Mouse (Mus musculus): ENCODE data around the gene Vps11. TPM values are rescaled to one million over a fixed set of nuclear protein-coding genes. Genes with fewer than 3 reads are reported as not detected.
"Not testable (repeated sequence)": the region's sequence is repeated elsewhere in the genome, so short reads cannot be mapped to it uniquely, and the experiment has no call there.

Gene Vps11
- total RNA-seq, 2 experiments from 2014 or later = 44.2 to 44.6 TPM

DNA sequence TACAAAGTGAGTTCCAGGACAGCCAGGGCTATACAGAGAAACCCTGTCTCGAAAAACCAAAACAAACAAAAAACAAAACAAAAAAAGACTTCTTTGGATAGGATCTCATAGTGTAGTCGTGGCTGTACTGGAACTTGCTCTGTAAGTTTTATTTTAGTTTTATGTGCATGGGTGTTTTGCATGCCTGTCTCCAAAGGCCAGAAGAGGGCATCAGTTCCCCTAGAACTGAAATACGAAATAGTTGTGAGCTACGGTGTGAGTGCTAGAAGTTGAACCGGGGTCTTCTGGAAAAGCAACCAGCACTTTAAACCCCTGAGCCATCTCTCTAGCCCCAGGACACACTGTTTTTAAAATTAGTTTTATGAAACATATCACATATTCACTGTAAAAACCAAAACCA is 22.9 kb downstream of the Vps11 start:
- DNase-seq (ENCODE audit: low spot score in 2 of 2) = no peak
- intact Hi-C loops (cut with DNase I) = no loop called here

DNA sequence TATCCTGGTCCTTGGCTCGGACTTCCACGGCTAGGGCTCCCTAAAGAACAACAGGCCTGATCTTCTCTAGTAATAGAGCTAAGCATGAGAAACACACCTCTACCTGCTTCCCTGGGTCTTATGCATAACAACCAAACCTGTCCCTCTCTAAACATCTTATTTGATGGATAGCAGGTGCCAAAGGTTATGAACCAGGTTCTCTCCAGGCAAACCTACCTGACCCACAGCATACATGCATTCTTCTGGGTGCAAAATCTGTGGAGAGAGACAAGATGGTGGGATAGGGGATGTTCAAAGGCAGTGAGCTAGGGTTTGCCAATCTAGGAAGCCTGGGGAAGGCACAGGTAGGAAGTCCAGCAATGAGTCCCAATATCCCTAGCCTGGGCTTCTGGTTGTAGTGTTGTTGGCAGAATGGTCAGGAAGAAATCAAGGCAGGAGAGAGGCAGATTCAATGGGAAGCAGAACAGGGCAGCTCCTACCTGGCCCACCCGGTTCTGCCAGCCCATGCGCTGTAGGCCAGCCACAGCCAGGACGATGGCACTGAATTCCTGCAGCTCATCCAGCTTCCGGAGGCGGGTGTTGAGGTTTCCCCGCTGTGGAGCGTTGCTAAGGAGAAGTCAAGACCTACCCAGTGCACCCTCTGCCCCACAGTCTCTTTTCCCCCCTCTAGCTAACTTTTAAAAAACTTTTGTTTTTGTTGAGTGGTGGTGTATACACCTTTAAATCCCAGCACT is 23.9 kb downstream of the Vps11 start:
- DNase-seq (ENCODE audit: low spot score in 2 of 2) = no peak
- intact Hi-C loops (cut with DNase I) = no loop called here

DNA sequence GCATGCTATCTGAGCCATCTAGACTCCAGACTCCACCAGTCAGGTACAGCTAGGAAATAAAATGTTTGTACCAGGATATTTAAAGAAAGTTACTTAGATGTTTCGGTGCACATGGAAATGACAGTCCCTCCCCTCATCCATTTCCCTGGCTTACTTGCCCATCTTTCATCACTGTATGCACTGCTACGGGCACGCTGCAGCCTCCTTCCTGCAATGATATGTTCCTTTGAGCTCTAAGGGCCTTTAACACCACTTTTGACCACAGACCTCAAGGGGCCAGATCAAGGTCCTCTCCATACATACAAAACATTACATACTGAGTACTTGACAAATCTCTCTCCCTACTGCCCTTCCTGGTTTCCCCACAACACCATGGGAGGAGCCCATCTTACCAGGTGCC is 24.5 kb downstream of the Vps11 start:
- no peak for DNase-seq (ENCODE audit: low spot score in 2 of 2)
- intact Hi-C loops (cut with DNase I) = no loop called here

DNA sequence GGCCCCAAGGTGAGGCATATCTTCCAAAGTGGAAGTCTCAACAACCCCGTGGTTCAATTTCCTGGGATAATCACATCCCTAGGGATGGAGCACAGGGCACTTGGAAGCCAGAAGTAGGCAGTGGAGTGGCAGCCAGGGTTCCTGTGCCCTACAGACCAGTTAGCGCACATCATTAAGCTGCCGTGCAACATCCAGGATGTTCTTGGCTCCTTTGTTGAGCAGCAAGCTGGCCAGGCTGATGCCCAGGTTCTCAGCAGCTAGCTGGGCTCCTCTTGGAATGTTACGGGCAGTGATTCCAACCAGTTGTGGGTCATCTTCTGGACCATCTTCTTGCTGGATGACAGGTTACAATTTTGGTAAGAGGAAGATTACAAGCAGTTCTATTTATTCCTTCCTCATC is 25.0 kb downstream of the Vps11 start:
- DNase-seq (ENCODE audit: low spot score in 2 of 2); intact Hi-C loops (cut with DNase I): not testable (repeated sequence)

DNA sequence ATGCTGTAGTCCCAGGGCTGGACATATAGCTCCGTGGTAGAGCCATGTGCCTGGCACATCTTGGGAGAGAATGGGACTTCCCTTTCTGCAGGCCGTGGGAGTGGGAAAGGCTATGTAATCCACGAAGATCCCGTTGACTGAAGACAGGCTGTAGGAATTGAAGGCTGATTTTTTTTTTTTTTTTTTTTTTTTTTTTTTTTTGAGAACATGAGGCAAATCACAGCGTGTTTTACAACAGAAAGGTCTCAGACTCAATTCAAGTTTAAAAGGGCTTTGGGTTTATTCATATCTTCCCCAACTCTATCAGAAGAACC is 25.4 kb downstream of the Vps11 start:
- intact Hi-C loops (cut with DNase I) = no loop called here
- no peak for DNase-seq (ENCODE audit: low spot score in 2 of 2)

DNA sequence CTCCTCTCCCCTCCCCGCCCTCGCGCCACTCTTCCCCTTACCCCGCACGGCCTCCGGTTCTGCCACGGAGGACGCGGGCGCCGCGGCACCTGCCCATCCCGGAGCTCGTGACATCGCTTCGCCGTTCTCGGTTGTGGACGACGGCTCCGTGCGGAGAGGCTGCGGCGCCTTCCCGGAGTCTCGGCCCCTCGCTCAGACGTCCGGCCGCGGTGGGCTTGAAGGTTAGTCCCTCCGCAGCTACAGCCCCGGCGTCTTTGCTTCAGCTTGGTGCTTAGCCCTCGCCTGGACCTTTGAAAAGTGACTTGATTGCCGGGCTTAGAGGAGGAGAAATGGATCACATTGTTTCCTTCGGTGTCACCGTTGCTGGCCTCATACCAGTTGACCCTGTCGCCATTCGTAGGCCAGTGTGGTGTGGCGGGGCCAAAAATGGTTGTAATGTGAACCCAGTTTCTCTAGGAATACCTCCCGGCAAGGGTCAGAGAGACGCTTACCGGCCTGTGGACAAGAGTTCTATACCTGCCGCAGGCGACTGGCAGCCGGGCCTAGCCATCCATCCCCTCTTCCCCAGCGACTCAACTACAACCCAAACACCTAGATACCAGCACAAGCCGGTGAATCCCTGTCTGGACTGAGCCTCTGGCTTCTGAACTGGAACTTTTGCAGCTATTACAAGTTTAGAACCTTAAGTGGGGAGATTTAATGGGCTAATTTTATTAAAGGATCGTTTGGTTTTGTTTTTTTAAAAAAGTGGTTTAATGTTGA is 26.0 kb downstream of the Vps11 start:
- intact Hi-C loops (cut with DNase I) = no loop called here
- DNase-seq (ENCODE audit: low spot score in 2 of 2) = peak in 1 of 2 experiments; percentile 24

DNA sequence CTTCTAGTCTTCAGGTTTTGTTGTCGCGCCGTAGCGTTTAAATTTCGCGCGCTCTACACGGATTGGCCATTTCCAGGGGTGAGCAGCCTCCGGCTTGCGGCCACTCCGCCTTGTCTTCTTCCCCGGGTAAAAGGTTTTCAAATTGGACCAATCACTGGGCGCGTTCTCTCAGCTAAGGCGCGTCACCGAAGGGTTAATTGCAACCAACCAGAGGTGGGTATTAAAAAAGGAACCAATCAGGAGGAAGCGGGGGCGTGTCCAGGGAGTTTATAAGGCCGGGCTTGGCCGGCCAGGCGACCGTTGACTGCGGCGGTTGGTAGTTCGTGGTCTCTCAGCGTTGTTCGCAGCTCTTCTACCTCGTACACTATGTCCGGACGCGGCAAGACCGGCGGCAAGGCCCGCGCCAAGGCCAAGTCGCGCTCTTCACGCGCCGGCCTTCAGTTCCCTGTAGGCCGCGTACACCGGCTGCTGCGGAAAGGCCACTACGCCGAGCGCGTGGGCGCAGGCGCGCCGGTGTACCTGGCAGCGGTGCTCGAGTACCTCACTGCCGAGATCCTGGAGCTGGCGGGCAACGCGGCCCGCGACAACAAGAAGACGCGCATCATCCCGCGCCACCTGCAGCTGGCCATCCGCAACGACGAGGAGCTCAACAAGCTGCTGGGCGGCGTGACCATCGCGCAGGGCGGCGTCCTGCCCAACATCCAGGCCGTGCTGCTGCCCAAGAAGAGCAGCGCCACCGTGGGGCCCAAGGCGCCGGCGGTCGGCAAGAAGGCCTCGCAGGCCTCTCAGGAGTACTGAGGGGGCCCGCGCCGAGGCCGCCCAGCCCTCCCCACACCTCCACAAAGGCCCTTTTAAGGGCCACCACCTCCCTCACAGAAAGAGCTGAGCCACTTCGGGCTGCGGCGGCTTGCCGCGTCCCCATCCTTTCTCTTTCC is 26.8 kb downstream of the Vps11 start, which contains the start of gene H2afx:
TSS of gene H2afx (plus strand) at position 299 of the 935 bp plus-strand sequence.
- peak; percentile 99 for DNase-seq (ENCODE audit: low spot score in 2 of 2)
- intact Hi-C loops (cut with DNase I) = no loop called here

DNA sequence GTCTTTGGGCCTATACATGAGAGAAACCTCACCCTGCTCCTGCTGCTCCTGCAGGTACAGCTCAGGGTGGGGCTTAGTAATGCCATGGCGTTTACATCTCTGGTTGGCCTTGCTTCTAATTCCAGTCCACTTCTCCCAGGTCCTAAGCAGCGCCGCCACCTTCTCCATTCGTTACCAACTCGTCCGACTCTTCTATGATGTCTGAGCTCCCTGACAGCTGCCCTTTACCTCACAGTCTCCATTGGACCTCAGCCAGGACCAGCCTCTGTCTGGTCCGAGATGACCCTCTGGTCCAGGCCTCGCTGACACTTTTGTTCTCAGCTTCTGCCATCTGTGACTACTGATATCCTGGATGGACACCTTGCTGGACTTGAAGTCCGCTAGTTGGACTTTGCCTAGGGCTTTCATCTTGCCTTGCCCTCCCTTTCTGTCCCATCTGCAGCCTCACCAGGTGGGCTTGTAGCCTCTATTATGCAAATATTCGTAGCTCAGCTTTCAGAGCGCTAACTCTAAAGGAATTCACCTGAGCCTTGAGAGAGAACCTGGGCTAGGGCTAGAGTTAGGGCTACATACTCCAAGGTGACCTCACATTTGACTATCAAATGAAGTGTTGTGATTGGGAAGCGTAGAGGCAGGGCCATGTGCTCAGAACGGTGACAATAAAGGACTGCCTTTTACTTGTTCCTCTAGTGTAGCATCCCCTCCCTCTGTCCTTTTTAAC is 28.4 kb downstream of the Vps11 start:
- intact Hi-C loops (cut with DNase I) = no loop called here
- no peak for DNase-seq (ENCODE audit: low spot score in 2 of 2)

DNA sequence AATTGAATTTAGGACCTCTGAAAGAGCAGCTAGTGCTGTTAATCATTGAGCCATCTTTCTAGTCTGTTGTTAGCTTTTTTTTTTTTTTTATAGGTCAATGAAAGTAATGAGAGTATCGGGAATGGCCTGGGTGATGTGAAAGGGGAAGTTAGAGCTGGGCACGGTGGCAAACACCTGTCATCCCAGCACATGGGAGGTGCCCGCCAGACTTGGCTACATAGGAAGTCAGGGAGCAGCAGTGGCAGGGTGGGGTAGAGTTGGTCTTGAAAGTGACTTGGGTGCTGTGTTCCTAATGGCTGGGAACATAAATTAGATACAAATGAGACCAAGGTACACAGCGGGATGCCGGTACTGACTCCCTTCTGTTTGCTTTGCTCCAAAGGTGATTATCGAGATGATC is 30.7 kb downstream of the Vps11 start:
- DNase-seq (ENCODE audit: low spot score in 2 of 2) = no peak
- intact Hi-C loops (cut with DNase I) = no loop called here

DNA sequence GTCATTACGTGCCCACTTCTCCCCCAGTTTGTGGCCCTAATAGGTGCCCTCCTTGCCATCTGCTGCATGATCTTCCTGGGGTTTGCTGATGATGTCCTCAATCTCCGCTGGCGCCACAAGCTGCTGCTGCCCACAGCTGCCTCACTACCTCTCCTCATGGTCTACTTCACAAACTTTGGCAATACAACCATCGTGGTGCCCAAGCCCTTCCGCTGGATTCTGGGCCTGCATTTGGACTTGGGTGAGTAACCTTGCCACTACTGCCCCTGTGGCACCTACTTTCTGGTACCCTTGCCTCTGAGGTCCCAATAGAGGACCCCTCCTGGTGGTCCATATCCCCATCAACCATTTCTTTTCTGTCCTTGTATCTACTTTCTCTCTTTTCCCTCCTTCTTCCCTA is 33.5 kb downstream of the Vps11 start:
- DNase-seq (ENCODE audit: low spot score in 2 of 2) = no peak
- intact Hi-C loops (cut with DNase I) = no loop called here

DNA sequence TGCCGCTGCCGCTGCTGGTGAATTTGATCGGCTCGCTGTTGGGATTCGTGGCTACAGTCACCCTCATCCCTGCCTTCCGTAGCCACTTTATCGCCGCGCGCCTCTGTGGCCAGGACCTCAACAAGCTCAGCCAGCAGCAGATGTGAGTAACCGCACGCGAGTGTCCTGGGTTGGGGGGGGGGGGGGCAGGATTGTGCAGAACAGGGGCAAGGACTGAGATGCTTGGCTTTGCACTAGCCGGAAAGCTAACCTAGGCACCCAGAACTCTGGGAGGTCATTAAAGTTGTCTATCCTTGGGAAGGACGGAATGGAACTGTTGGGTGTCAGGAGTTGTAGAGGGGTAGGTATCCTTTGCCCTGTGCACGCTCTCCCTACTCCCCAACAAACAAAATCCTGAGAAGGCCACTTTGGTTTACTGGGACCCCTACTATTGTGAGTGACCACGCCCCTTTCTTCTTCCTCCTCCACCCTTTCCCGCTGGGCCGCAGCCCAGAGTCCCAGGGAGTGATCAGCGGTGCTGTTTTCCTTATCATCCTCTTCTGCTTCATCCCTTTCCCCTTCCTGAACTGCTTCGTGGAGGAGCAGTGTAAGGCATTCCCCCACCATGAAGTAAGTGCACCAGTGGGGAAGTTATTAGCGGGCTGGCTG is 34.3 kb downstream of the Vps11 start:
- no peak for DNase-seq (ENCODE audit: low spot score in 2 of 2)
- intact Hi-C loops (cut with DNase I) = no loop called here

DNA sequence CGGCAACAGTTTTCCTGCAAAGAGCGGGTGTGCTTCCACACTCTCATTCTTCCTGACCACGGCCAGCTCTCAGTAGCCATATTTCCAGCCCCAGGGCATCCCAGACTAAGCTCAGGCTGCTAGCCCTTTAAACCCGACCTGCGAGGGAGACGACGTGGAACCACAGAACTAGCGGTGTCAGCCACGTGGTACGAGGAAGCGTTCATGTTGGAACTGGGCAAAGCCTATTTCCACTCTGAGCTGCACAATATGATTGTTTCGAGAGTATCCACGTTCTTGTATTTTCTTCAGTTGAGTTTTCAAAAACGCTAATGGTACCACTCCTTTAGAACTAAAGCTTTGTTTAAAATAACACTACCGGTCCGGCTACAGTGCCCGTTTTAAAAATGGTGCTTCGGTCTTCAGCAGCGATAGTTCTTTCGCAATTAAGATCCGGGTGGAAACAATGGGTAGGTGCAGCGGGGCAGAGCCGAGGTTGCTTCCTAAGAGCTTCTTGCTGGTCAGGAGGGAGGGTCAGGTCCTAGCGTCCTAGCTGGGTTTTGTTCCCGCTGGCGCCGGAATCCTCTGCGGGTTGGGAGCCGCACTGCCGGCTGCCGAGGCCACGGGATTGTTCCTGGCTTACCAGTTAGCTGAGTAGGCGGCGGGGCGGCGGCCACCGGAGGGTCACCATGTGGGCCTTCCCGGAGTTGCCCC is 35.0 kb downstream of the Vps11 start:
- intact Hi-C loops (cut with DNase I) = no loop called here
- peak; percentile 85 to 87 for DNase-seq (ENCODE audit: low spot score in 2 of 2)

DNA sequence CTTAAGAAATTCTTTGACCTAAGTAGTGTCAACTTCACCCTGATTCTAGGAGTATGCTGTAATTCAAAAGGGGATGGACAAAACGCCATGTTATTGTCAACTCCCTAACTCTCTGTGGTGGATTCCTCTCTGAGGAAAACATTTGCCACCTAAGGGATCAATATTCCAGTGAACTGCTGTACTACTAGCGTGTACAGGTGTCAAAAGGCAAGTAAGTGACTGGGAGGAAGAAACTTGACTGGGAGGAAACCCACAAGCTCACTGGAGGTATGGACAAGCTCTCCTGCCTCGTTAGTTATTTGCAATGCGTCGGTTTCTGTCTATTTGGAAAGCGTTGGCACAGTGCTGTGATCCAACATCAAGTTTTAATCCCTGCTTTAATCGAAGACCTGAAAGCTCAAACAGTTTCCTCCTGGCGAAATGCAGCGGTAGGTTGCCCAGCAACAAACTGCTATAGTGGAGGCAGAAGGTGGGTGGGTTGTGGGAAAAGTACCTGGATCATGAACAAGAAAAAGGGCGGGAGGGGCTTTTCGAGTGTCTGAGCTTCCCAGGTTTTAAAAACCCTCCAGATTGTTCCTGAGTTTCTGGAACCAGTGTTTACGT is 35.6 kb downstream of the Vps11 start, which contains the start of gene Dpagt1:
TSS of gene Dpagt1 (plus strand) at position 252 of the 603 bp plus-strand sequence.
- DNase-seq (ENCODE audit: low spot score in 2 of 2) = peak in 1 of 2 experiments; percentile 83
- intact Hi-C loops (cut with DNase I) = no loop called here

DNA sequence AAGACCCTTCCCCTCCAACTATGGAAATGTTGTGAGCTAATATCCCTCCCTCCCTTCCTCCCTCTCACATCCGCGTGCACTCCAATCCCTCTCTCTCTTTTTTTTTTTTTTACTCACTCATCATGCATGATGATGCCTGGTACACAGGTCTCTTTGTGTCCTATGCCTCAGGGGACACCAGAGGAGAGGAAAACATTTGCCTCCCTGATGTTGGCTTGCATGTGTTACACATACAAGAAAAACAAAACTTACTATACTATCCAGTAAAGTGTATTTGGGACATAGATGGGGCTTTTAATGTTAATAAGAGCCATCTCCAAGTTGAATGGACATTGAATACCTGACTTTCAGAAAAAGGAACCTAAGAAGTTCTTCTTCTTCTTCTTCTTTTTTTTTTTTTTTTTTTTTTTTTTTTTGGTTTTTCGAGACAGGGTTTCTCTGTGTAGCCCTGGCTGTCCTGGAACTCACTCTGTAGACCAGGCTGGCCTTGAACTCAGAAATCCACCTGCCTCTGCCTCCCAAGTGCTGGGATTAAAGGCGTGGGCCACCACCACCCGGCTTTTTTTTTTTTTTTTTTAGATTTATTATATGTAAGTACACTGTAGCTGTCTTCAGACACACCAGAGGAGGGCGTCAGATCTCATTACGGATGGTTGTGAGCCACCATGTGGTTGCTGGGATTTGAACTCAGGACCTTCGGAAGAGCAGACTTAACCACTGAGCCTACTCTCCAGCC is 36.3 kb downstream of the Vps11 start:
- DNase-seq (ENCODE audit: low spot score in 2 of 2); intact Hi-C loops (cut with DNase I): not testable (repeated sequence)

DNA sequence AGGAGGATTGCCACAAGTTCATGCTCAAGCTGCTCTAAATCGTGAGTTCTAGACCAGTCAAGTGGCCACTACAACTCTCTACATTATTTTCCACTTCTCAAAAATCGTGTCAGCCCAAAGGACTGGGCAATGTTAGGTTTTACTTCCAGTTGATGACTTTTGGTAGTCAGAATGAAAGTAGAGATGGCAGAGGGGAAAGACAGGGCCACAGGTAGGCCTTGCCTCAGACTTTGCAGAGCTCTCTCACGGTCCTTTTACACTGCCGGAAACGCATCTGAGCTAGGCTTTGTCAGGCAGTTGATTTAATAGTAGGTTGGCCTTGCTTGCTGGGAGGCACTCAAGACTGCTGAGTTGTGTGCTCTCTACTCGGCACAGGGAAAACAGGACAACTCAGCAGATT is 37.3 kb downstream of the Vps11 start:
- no peak for DNase-seq (ENCODE audit: low spot score in 2 of 2)
- intact Hi-C loops (cut with DNase I) = no loop called here

DNA sequence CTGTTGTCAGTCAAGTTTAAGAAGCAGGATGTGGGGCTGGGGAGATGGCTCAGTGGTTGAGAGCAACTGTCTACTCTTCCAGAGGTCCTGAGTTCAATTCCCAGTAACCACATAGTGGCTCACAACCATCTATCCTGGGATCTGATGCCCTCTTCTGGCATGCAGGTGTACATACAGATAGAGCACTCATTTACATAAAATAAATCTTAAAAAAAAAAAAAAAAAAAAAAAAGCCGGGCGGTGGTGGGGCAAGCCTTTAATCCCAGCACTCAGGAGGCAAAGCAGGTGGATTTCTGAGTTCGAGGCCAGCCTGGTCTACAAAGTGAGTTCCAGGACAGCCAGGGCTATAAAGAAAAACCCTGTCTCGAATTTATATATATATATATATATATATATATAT is 37.8 kb downstream of the Vps11 start:
- intact Hi-C loops (cut with DNase I); DNase-seq (ENCODE audit: low spot score in 2 of 2): not testable (repeated sequence)

DNA sequence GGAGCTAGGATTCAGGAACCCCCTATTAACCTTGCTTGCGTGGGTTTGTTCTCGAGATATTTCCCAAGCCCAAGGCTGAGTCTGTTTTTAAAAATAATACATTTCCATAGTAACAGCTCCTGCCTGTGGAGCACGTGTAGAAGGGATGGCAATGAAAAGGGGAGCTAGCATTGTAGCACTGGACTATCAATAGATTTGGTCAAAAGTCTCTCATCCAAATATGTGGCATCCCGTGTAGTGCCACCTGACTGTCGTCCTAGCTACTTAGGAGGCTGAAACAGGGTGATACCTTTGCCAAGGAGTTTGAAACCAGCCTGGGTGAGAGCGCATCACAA is 40.7 kb downstream of the Vps11 start:
- intact Hi-C loops (cut with DNase I) = no loop called here
- DNase-seq (ENCODE audit: low spot score in 2 of 2) = peak; percentile 45 to 87

Measured in left cerebral cortex, postnatal 14 days (tissue).